10 mouse cellular contexts compared by ENCODE assay signal in genomic region chr11:74402126-74402525, GRCm38 (mm10). TPM values are rescaled to one million over a fixed set of nuclear protein-coding genes. Genes with fewer than 3 reads are reported as not detected.
DNase-seq lines count a peak whose midpoint lies in the region; ATAC-seq and TF ChIP-seq lines count a peak whose summit lies in the region.
"Had no signal": no experiment of that assay in that cellular context is flagged by ENCODE, and none has a peak within 500 bp of the region (broad histone marks: within the 10 kb centered on the region; RNA-seq: fewer than 3 reads in every experiment).

No protein-coding gene starts in this region.

- H3K27ac ChIP-seq in MEL (ENCODE audit: control insufficient read depth, low read depth, low read length): no peak overlapping the region
- H3K27ac ChIP-seq in midbrain, postnatal 0 days (ENCODE audit: low read depth, low read length): no peak overlapping the region

- TF ChIP-seq EP300 in MEL (IDR thresholded peaks at IDR 0.05; ENCODE audit: low read depth in 1 of 2, low read length in 2 of 2): no peak

- 33% methylated on average over 2 of the region's 2 CpGs for WGBS in midbrain, postnatal 0 days

- peak; percentile 34 to 70 (median 52); a peak in 5 of 6 replicates for TF ChIP-seq CTCF in MEL (IDR thresholded peaks at IDR 0.05 in 2 of 3, conservative IDR thresholded peaks at IDR 0.05 in 1 of 3; ENCODE audit: control insufficient read depth in 1 of 3, insufficient read depth in 1 of 3, low read depth in 2 of 3, low read length in 3 of 3, poor library complexity in 1 of 3, severe bottlenecking in 1 of 3)
- peak; percentile 80 for TF ChIP-seq CTCF in midbrain, postnatal 0 days (IDR thresholded peaks at IDR 0.05)

- no peak overlapping the region for H3K4me3 ChIP-seq in MEL (ENCODE audit: control insufficient read depth in 1 of 2, insufficient read depth in 1 of 2, low read depth in 2 of 2, low read length in 2 of 2)
- H3K4me3 ChIP-seq in midbrain, postnatal 0 days (ENCODE audit: low read depth, low read length): no peak overlapping the region

- no peaks in the 10 kb centered on the region; a peak in 1 of 4 replicates for H3K36me3 ChIP-seq in MEL (ENCODE audit: control insufficient read depth in 1 of 2, insufficient read depth in 2 of 2, low read length in 2 of 2)
- peaks cover 14% of the 10 kb centered on the region for H3K36me3 ChIP-seq in midbrain, postnatal 0 days (ENCODE audit: insufficient read depth, low read length)

- no peaks in the 10 kb centered on the region for H3K9me3 ChIP-seq in MEL (replicated peaks; ENCODE audit: insufficient read depth, low read length)
- no peaks in the 10 kb centered on the region for H3K9me3 ChIP-seq in midbrain, postnatal 0 days (ENCODE audit: low read length)

- no peak overlapping the region for H3K9ac ChIP-seq in MEL (ENCODE audit: control insufficient read depth, low read depth, low read length, poor library complexity, severe bottlenecking)
- no peak overlapping the region for H3K9ac ChIP-seq in midbrain, postnatal 0 days (replicated peaks; ENCODE audit: low read length, poor library complexity, severe bottlenecking)

- H3K4me2 ChIP-seq in midbrain, postnatal 0 days (ENCODE audit: low read depth, low read length, poor library complexity, severe bottlenecking): no peak overlapping the region

- H3K4me1 ChIP-seq in MEL (ENCODE audit: control insufficient read depth in 1 of 2, insufficient read depth in 2 of 2, low read length in 2 of 2): peaks cover 0 to 2% of the 10 kb centered on the region in 2 experiments; a peak in 2 of 4 replicates
- no peaks in the 10 kb centered on the region for H3K4me1 ChIP-seq in midbrain, postnatal 0 days (ENCODE audit: insufficient read depth, low read length)

- no peaks in the 10 kb centered on the region for H3K79me2 ChIP-seq in MEL (ENCODE audit: control insufficient read depth, insufficient read depth, low read length, poor library complexity)

- peak; percentile 30 for DNase-seq in CD4-positive, CD25-positive, alpha-beta regulatory T cell, adult 2 months (ENCODE audit: low read depth, low spot score)
- peak; percentile 19 for DNase-seq in kidney, adult 9 months
- no peak for DNase-seq in kidney, postnatal 25 days
- DNase-seq in MEL (ENCODE audit: low read depth, low spot score): peak; percentile 41
- DNase-seq in midbrain, postnatal 0 days (ENCODE audit: low spot score): peak; percentile 63
- DNase-seq in left cerebral cortex, adult 9 months (ENCODE audit: low spot score in 2 of 2): no peak
- DNase-seq in cerebellum, adult 18-20 months: no peak

- TF ChIP-seq POLR2A in MEL (IDR thresholded peaks at IDR 0.05; ENCODE audit: control insufficient read depth in 1 of 2, insufficient read depth in 1 of 2, low read depth in 1 of 2, low read length in 2 of 2, poor library complexity in 1 of 2): no peak

- no peak for ATAC-seq in CD4-positive, CD25-positive, alpha-beta regulatory T cell, adult 4 months
- peak; percentile 42; the same call in 1 of the 2 replicates for ATAC-seq in midbrain, postnatal 0 days (ENCODE audit: low FRiP score)

- TF ChIP-seq RAD21 in MEL (IDR thresholded peaks at IDR 0.05; ENCODE audit: low read depth, low read length): peak; percentile 71

- H3K27me3 ChIP-seq in MEL (ENCODE audit: control insufficient read depth in 1 of 2, insufficient read depth in 2 of 2, low read length in 2 of 2): no peaks in the 10 kb centered on the region
- no peaks in the 10 kb centered on the region for H3K27me3 ChIP-seq in midbrain, postnatal 0 days (ENCODE audit: insufficient read depth, low read length)

TF ChIP-seq in MEL, 35 proteins besides CTCF, POLR2A, EP300 and RAD21:
- TF ChIP-seq GATA1 (IDR thresholded peaks at IDR 0.05; ENCODE audit: low read depth, low read length) (no peak), ZC3H11A (IDR thresholded peaks at IDR 0.05; ENCODE audit: low read depth, low read length) (peak; percentile 57), SMC3 (IDR thresholded peaks at IDR 0.05; ENCODE audit: low read depth, low read length) (peak; percentile 74)

RNA-seq across cellular contexts. Expression of gene Olfr412, which starts 40.3 kb away (rescaled TPM):
- polyA plus RNA-seq in CD4-positive, CD25-positive, alpha-beta regulatory T cell, adult 4 months (2017; shearing (Covaris generic)): not detected
- not detected in 2 replicates for total RNA-seq in MEL (2012; rRNA removed)
- not detected for polyA plus RNA-seq in MEL (2012; ENCODE audit: insufficient read depth in 1 of 2, insufficient read length in 2 of 2, low read depth in 1 of 2, low replicate concordance in 2 of 2, missing spikeins in 1 of 2)
- total RNA-seq in midbrain, postnatal 0 days (2014; rRNA removed): not detected in 2 replicates
- not detected in 2 replicates for polyA plus RNA-seq in midbrain, postnatal 0 days (2015; fragmentation: Nextera tagmentation; extraction: Ambion mirVana)
- polyA plus RNA-seq: heart, embryonic 14.5 days; liver, embryonic 16.5 days had no signal

RNA-seq across cellular contexts. Expression of gene Olfr411, which starts 49.7 kb away (rescaled TPM):
- not detected for polyA plus RNA-seq in CD4-positive, CD25-positive, alpha-beta regulatory T cell, adult 4 months (2017; shearing (Covaris generic))
- total RNA-seq in MEL (2012; rRNA removed): not detected in 2 replicates
- polyA plus RNA-seq in MEL (2012; ENCODE audit: insufficient read depth in 1 of 2, insufficient read length in 2 of 2, low read depth in 1 of 2, low replicate concordance in 2 of 2, missing spikeins in 1 of 2): not detected
- total RNA-seq in midbrain, postnatal 0 days (2014; rRNA removed): not detected in 2 replicates
- not detected in 2 replicates for polyA plus RNA-seq in midbrain, postnatal 0 days (2015; fragmentation: Nextera tagmentation; extraction: Ambion mirVana)
- polyA plus RNA-seq: heart, embryonic 14.5 days; liver, embryonic 16.5 days had no signal

Comparison
In these comparisons a context has a peak if more than half of its experiments do, and no peak if none do; other contexts are left out.
1. DNase-seq: peak in CD4-positive, CD25-positive, alpha-beta regulatory T cell, adult 2 months (single experiment), kidney, adult 9 months (single experiment), MEL (single experiment) and midbrain, postnatal 0 days (single experiment); none in kidney, postnatal 25 days (0 of 2), left cerebral cortex, adult 9 months (0 of 2) and cerebellum, adult 18-20 months (0 of 2).